Mouse (Mus musculus) heart, adult 18-20 months (tissue): ENCODE results near the gene Ttc23l. TPM values are rescaled to one million over a fixed set of nuclear protein-coding genes. Genes with fewer than 3 reads are reported as not detected.
"Not testable (repeated sequence)": the region's sequence is repeated elsewhere in the genome, so short reads cannot be mapped to it uniquely, and the experiment has no call there.

Experiments
- DNase-seq, 2 experiments: peaks; one replicate each; pipeline ENCODE4 v3.0.0; 2021 to 2022; ENCODE audit warnings: mixed read lengths in 1 of 2
- total RNA-seq, 2 experiments: library from RNA; stranded (reverse); gene quantifications; 2 replicates each; pipeline ENCODE4 v1.2.3; 2021

Ttc23l gene
- total RNA-seq, 2 experiments from 2014 or later = not detected

- DNase-seq = no peak
Observed at GRCm38 (mm10) chr15:10515166-10515565, 43.3 kb downstream of the Ttc23l start.

GRCm38 (mm10) chr15:10506099-10506498, 52.4 kb downstream of the Ttc23l start:
- DNase-seq = peak; percentile 37 to 49

- peak in 1 of 2 experiments; percentile 48 for DNase-seq
Observed at GRCm38 (mm10) chr15:10500838-10501719, 57.4 kb downstream of the Ttc23l start.

- no peak for DNase-seq
Observed at GRCm38 (mm10) chr15:10500035-10500434, 58.4 kb downstream of the Ttc23l start.

- no peak for DNase-seq
Observed at GRCm38 (mm10) chr15:10499593-10499992, 58.9 kb downstream of the Ttc23l start.

GRCm38 (mm10) chr15:10496696-10497095, 61.8 kb downstream of the Ttc23l start:
- not testable (repeated sequence) for DNase-seq

GRCm38 (mm10) chr15:10495944-10496343, 62.5 kb downstream of the Ttc23l start:
- DNase-seq = no peak

- no peak for DNase-seq
Observed at GRCm38 (mm10) chr15:10490101-10490500, 68.4 kb downstream of the Ttc23l start.

GRCm38 (mm10) chr15:10487246-10487645, 71.2 kb downstream of the Ttc23l start:
- no peak for DNase-seq

GRCm38 (mm10) chr15:10486365-10486839, 72.1 kb downstream of the Ttc23l start:
- DNase-seq = no peak

- DNase-seq = peak; percentile 96 to 98
Observed at GRCm38 (mm10) chr15:10485484-10486364, 72.7 kb downstream of the Ttc23l start, which contains the start of the genes Brix1 and Rad1. Gene Brix1, minus strand, starts transcription at chr15:10485947. Gene Rad1, plus strand, starts transcription at chr15:10486018.

GRCm38 (mm10) chr15:10470941-10471340, 87.5 kb downstream of the Ttc23l start:
- DNase-seq = no peak

GRCm38 (mm10) chr15:10470151-10470831, 88.2 kb downstream of the Ttc23l start, which contains the start of gene Dnajc21:
Gene Dnajc21, minus strand, starts transcription at chr15:10470516.
- DNase-seq = peak; percentile 89 to 94

GRCm38 (mm10) chr15:10469641-10470150, 88.8 kb downstream of the Ttc23l start:
- DNase-seq = peak in 1 of 2 experiments; percentile 44

- no peak for DNase-seq
Observed at GRCm38 (mm10) chr15:10468761-10469160, 89.7 kb downstream of the Ttc23l start.

- no peak for DNase-seq
Observed at GRCm38 (mm10) chr15:10464678-10465077, 93.8 kb downstream of the Ttc23l start.

GRCm38 (mm10) chr15:10463555-10463954, 94.9 kb downstream of the Ttc23l start:
- DNase-seq = no peak

- DNase-seq = peak in 1 of 2 experiments; percentile 15
Observed at GRCm38 (mm10) chr15:10460986-10461385, 97.5 kb downstream of the Ttc23l start.
